Mouse (Mus musculus): Measurements from ENCODE around the gene Abhd12b. TPM values are rescaled to one million over a fixed set of nuclear protein-coding genes. Genes with fewer than 3 reads are reported as not detected.
A peak's percentile ranks its signal among the peaks of the same experiment; 100 is the strongest.

Abhd12b gene
- total RNA-seq, 1 experiment, result not detected

GRCm38 (mm10) chr12:70218795-70219540 is 65.0 kb downstream of the Abhd12b start:
- in situ Hi-C loops (cut with MboI; ENCODE audit: low sequenced_read_pairs in 2 of 2, unreplicated experiment in 2 of 2), result no loop called here
- H3K36me3 ChIP-seq (ENCODE audit: control insufficient read depth, insufficient read depth, low read length, poor library complexity, severe bottlenecking), result no peaks in the 10 kb centered on the region
- no peaks in the 10 kb centered on the region for H3K9me3 ChIP-seq (ENCODE audit: control insufficient read depth, insufficient read depth, low read depth, low read length)
- H3K9ac ChIP-seq (ENCODE audit: insufficient read depth, low read depth, low read length, poor library complexity, severe bottlenecking), result no peak overlapping the region
- H3K4me3 ChIP-seq (ENCODE audit: insufficient read depth in 1 of 2, low read depth in 1 of 2, low read length in 2 of 2, poor library complexity in 1 of 2, severe bottlenecking in 1 of 2), result no peak overlapping the region
- TF ChIP-seq HCFC1 (IDR thresholded peaks at IDR 0.05; ENCODE audit: borderline replicate concordance, insufficient read depth, low read length), result no peak
- H3K27ac ChIP-seq (ENCODE audit: insufficient read depth, low read depth, low read length, poor library complexity, severe bottlenecking), result no peak overlapping the region
- DNase-seq (ENCODE audit: low read depth, low spot score), result no peak
- H3K4me1 ChIP-seq (ENCODE audit: control insufficient read depth in 2 of 2, insufficient read depth in 2 of 2, low read length in 2 of 2, poor library complexity in 1 of 2), result no peaks in the 10 kb centered on the region

GRCm38 (mm10) chr12:70221425-70221824 is 67.5 kb downstream of the Abhd12b start:
- Histone ChIP-seq H3K36me3 (ENCODE audit: control insufficient read depth, insufficient read depth, low read length, poor library complexity, severe bottlenecking) (no peaks in the 10 kb centered on the region), H3K4me1 (ENCODE audit: control insufficient read depth in 2 of 2, insufficient read depth in 2 of 2, low read length in 2 of 2, poor library complexity in 1 of 2) (no peaks in the 10 kb centered on the region), H3K9me3 (ENCODE audit: control insufficient read depth, insufficient read depth, low read depth, low read length) (no peaks in the 10 kb centered on the region), H3K27ac (ENCODE audit: insufficient read depth, low read depth, low read length, poor library complexity, severe bottlenecking) (no peak overlapping the region), H3K4me3 (ENCODE audit: insufficient read depth in 1 of 2, low read depth in 1 of 2, low read length in 2 of 2, poor library complexity in 1 of 2, severe bottlenecking in 1 of 2) (no peak overlapping the region), H3K9ac (ENCODE audit: insufficient read depth, low read depth, low read length, poor library complexity, severe bottlenecking) (no peak overlapping the region)
- DNase-seq (ENCODE audit: low read depth, low spot score), result no peak
- in situ Hi-C loops (cut with MboI; ENCODE audit: low sequenced_read_pairs in 2 of 2, unreplicated experiment in 2 of 2), result no loop called here
- TF ChIP-seq ZC3H11A (IDR thresholded peaks at IDR 0.05; ENCODE audit: borderline replicate concordance, low read depth, low read length) (no peak), CHD2 (IDR thresholded peaks at IDR 0.05; ENCODE audit: low read depth, low read length) (no peak), HCFC1 (IDR thresholded peaks at IDR 0.05; ENCODE audit: borderline replicate concordance, insufficient read depth, low read length) (no peak), ZNF384 (IDR thresholded peaks at IDR 0.05; ENCODE audit: low read depth, low read length) (no peak), MAFK (IDR thresholded peaks at IDR 0.05; ENCODE audit: insufficient read depth, low read depth, low read length) (no peak)

- no peak overlapping the region for H3K4me3 ChIP-seq (ENCODE audit: insufficient read depth in 1 of 2, low read depth in 1 of 2, low read length in 2 of 2, poor library complexity in 1 of 2, severe bottlenecking in 1 of 2)
- no peak for DNase-seq (ENCODE audit: low read depth, low spot score)
- in situ Hi-C loops (cut with MboI; ENCODE audit: low sequenced_read_pairs in 2 of 2, unreplicated experiment in 2 of 2), result no loop called here
- TF ChIP-seq ZNF384 (IDR thresholded peaks at IDR 0.05; ENCODE audit: low read depth, low read length) (no peak), HCFC1 (IDR thresholded peaks at IDR 0.05; ENCODE audit: borderline replicate concordance, insufficient read depth, low read length) (no peak), ZC3H11A (IDR thresholded peaks at IDR 0.05; ENCODE audit: borderline replicate concordance, low read depth, low read length) (no peak), CHD2 (IDR thresholded peaks at IDR 0.05; ENCODE audit: low read depth, low read length) (no peak), MAFK (IDR thresholded peaks at IDR 0.05; ENCODE audit: insufficient read depth, low read depth, low read length) (no peak)
- H3K36me3 ChIP-seq (ENCODE audit: control insufficient read depth, insufficient read depth, low read length, poor library complexity, severe bottlenecking), result no peaks in the 10 kb centered on the region
- peaks cover 0 to 8% of the 10 kb centered on the region in 2 experiments; a peak in 1 of 4 replicates for H3K4me1 ChIP-seq (ENCODE audit: control insufficient read depth in 2 of 2, insufficient read depth in 2 of 2, low read length in 2 of 2, poor library complexity in 1 of 2)
- no peak overlapping the region for H3K9ac ChIP-seq (ENCODE audit: insufficient read depth, low read depth, low read length, poor library complexity, severe bottlenecking)
- no peak overlapping the region for H3K27ac ChIP-seq (ENCODE audit: insufficient read depth, low read depth, low read length, poor library complexity, severe bottlenecking)
- no peaks in the 10 kb centered on the region for H3K9me3 ChIP-seq (ENCODE audit: control insufficient read depth, insufficient read depth, low read depth, low read length)
Measured at GRCm38 (mm10) chr12:70223331-70223730, 69.4 kb downstream of the Abhd12b start.

GRCm38 (mm10) chr12:70226655-70227054 is 72.7 kb downstream of the Abhd12b start:
- DNase-seq (ENCODE audit: low read depth, low spot score), result no peak
- H3K9ac ChIP-seq (ENCODE audit: insufficient read depth, low read depth, low read length, poor library complexity, severe bottlenecking), result no peak overlapping the region
- no peaks in the 10 kb centered on the region for H3K9me3 ChIP-seq (ENCODE audit: control insufficient read depth, insufficient read depth, low read depth, low read length)
- no peaks in the 10 kb centered on the region for H3K36me3 ChIP-seq (ENCODE audit: control insufficient read depth, insufficient read depth, low read length, poor library complexity, severe bottlenecking)
- H3K4me3 ChIP-seq (ENCODE audit: insufficient read depth in 1 of 2, low read depth in 1 of 2, low read length in 2 of 2, poor library complexity in 1 of 2, severe bottlenecking in 1 of 2), result peak overlapping the region; percentile 52 to 70; a peak in 3 of 4 replicates
- peaks cover 0 to 8% of the 10 kb centered on the region in 2 experiments; a peak in 1 of 4 replicates for H3K4me1 ChIP-seq (ENCODE audit: control insufficient read depth in 2 of 2, insufficient read depth in 2 of 2, low read length in 2 of 2, poor library complexity in 1 of 2)
- no peak for TF ChIP-seq HCFC1 (IDR thresholded peaks at IDR 0.05; ENCODE audit: borderline replicate concordance, insufficient read depth, low read length)
- TF ChIP-seq MAFK (IDR thresholded peaks at IDR 0.05; ENCODE audit: insufficient read depth, low read depth, low read length), result no peak
- TF ChIP-seq CHD2 (IDR thresholded peaks at IDR 0.05; ENCODE audit: low read depth, low read length), result no peak
- TF ChIP-seq ZC3H11A (IDR thresholded peaks at IDR 0.05; ENCODE audit: borderline replicate concordance, low read depth, low read length), result no peak
- no peak for TF ChIP-seq ZNF384 (IDR thresholded peaks at IDR 0.05; ENCODE audit: low read depth, low read length)
- in situ Hi-C loops (cut with MboI; ENCODE audit: low sequenced_read_pairs in 2 of 2, unreplicated experiment in 2 of 2), result no loop called here
- H3K27ac ChIP-seq (ENCODE audit: insufficient read depth, low read depth, low read length, poor library complexity, severe bottlenecking), result no peak overlapping the region

Data from ES-E14 (cell line).